Comparison of ENCODE assay signal across 8 mouse cellular contexts in genomic region chrX:140542938-140543673, GRCm38 (mm10). TPM values are rescaled to one million over a fixed set of nuclear protein-coding genes. Genes with fewer than 3 reads are reported as not detected.
DNase-seq lines count a peak whose midpoint lies in the region; ATAC-seq and TF ChIP-seq lines count a peak whose summit lies in the region.

No protein-coding gene starts in this region.

- 22% methylated on average over 18 of the region's 18 CpGs for WGBS in heart, embryonic 11.5 days (ENCODE audit: insufficient replicate concordance)
- 35% methylated on average over 18 of the region's 18 CpGs for WGBS in kidney, embryonic 16.5 days
- 3% methylated on average over 18 of the region's 18 CpGs for whole genome bisulfite sequencing in liver, adult 2 months

- peak overlapping the region; percentile 70 for H3K4me2 ChIP-seq in heart, embryonic 11.5 days
- H3K4me2 ChIP-seq in kidney, embryonic 16.5 days (replicated peaks; ENCODE audit: low read depth, low read length), result peak overlapping the region; percentile 63

- peaks cover 7% of the 10 kb centered on the region; the same call in 1 of the 2 replicates for H3K4me1 ChIP-seq in heart, embryonic 11.5 days (ENCODE audit: control insufficient read depth, insufficient read depth, low read length)
- peaks cover 9% of the 10 kb centered on the region; the same call in 1 of the 2 replicates for H3K4me1 ChIP-seq in kidney, embryonic 16.5 days (ENCODE audit: insufficient read depth, low read length)
- H3K4me1 ChIP-seq in liver, adult 2 months (ENCODE audit: control insufficient read depth, insufficient read depth, low read length), result peaks cover 14% of the 10 kb centered on the region

- peaks cover 19% of the 10 kb centered on the region for H3K79me2 ChIP-seq in C2C12 (ENCODE audit: control insufficient read depth, insufficient read depth)
- peaks cover 9% of the 10 kb centered on the region; the same call in 1 of the 2 replicates for H3K79me2 ChIP-seq in liver, adult 2 months (ENCODE audit: control insufficient read depth, insufficient read depth, low read length)

- ATAC-seq in erythroblast, adult 5-6 weeks (replicated peaks; ENCODE audit: low FRiP score, poor library complexity, severe bottlenecking), result peak; percentile 95
- peak; percentile 84 for ATAC-seq in heart, embryonic 11.5 days (replicated peaks; ENCODE audit: insufficient number of reproducible peaks, low FRiP score, low TSS enrichment)
- peak; percentile 92 for ATAC-seq in kidney, embryonic 16.5 days (ENCODE audit: low FRiP score, low TSS enrichment)
- peak; percentile 87 for ATAC-seq in monocyte, adult 5-6 weeks (replicated peaks; ENCODE audit: insufficient number of reproducible peaks, low FRiP score, low TSS enrichment, poor library complexity, severe bottlenecking)

- peak overlapping the region; percentile 74 for H3ac ChIP-seq in C2C12 (ENCODE audit: control insufficient read depth, insufficient read length, low read depth)

- peaks cover 7% of the 10 kb centered on the region for H3K36me3 ChIP-seq in C2C12 (ENCODE audit: control insufficient read depth, insufficient read depth)
- H3K36me3 ChIP-seq in heart, embryonic 11.5 days (ENCODE audit: control insufficient read depth, insufficient read depth, low read length), result no peaks in the 10 kb centered on the region
- no peaks in the 10 kb centered on the region for H3K36me3 ChIP-seq in kidney, embryonic 16.5 days (ENCODE audit: insufficient read depth, low read length)
- peaks cover 13% of the 10 kb centered on the region for H3K36me3 ChIP-seq in liver, adult 2 months (ENCODE audit: control insufficient read depth, insufficient read depth, low read length)
- peaks cover 8% of the 10 kb centered on the region; the same call in 1 of the 2 replicates for H3K36me3 ChIP-seq in splenic B cell, adult 2 months (ENCODE audit: control insufficient read depth, insufficient read depth, low read length, poor library complexity, severe bottlenecking)

- TF ChIP-seq CTCF in C2C12 (IDR thresholded peaks at IDR 0.05; ENCODE audit: control insufficient read depth, insufficient read depth, insufficient read length), result no peak
- no peak for TF ChIP-seq CTCF in brain, embryonic 14.5 days (IDR thresholded peaks at IDR 0.05; ENCODE audit: borderline replicate concordance, extremely low read depth, insufficient read depth, insufficient read length)
- peak; percentile 30 for TF ChIP-seq CTCF in liver, adult 2 months (IDR thresholded peaks at IDR 0.05; ENCODE audit: low read depth, low read length)

- no peak for TF ChIP-seq POLR2A in brain, embryonic 14.5 days (IDR thresholded peaks at IDR 0.05; ENCODE audit: borderline replicate concordance, extremely low read depth, insufficient read depth, insufficient read length, poor library complexity, severe bottlenecking)
- TF ChIP-seq POLR2A in liver, adult 2 months (IDR thresholded peaks at IDR 0.05; ENCODE audit: extremely low read depth, insufficient read depth, low read length), result peak; percentile 91

- no peaks in the 10 kb centered on the region for H3K79me3 ChIP-seq in C2C12 (ENCODE audit: low read depth)

- no peaks in the 10 kb centered on the region for H3K9me3 ChIP-seq in heart, embryonic 11.5 days (replicated peaks; ENCODE audit: control insufficient read depth, low read length)
- no peaks in the 10 kb centered on the region for H3K9me3 ChIP-seq in kidney, embryonic 16.5 days (ENCODE audit: low read length)

- H3K27me3 ChIP-seq in C2C12 (ENCODE audit: control insufficient read depth, insufficient read depth, insufficient read length), result no peaks in the 10 kb centered on the region
- no peaks in the 10 kb centered on the region for H3K27me3 ChIP-seq in heart, embryonic 11.5 days (ENCODE audit: control insufficient read depth, insufficient read depth, low read length)
- peaks cover 19% of the 10 kb centered on the region; the same call in 1 of the 2 replicates for H3K27me3 ChIP-seq in kidney, embryonic 16.5 days (ENCODE audit: insufficient read depth, low read length)
- H3K27me3 ChIP-seq in liver, adult 2 months (ENCODE audit: control insufficient read depth, insufficient read depth, low read length), result no peaks in the 10 kb centered on the region
- H3K27me3 ChIP-seq in splenic B cell, adult 2 months (ENCODE audit: control insufficient read depth, insufficient read depth, low read length, poor library complexity, severe bottlenecking), result no peaks in the 10 kb centered on the region

- H3K4me3 ChIP-seq in C2C12 (ENCODE audit: insufficient read depth, poor library complexity, severe bottlenecking), result peak overlapping the region; percentile 38
- H3K4me3 ChIP-seq in heart, embryonic 11.5 days (ENCODE audit: low read depth, low read length), result peak overlapping the region; percentile 60
- H3K4me3 ChIP-seq in kidney, embryonic 16.5 days (ENCODE audit: low read length), result peak overlapping the region; percentile 57
- H3K4me3 ChIP-seq in liver, adult 2 months (ENCODE audit: insufficient read depth, low read depth, low read length), result peak overlapping the region; percentile 90

- H3K27ac ChIP-seq in heart, embryonic 11.5 days (ENCODE audit: low read depth, low read length), result peak overlapping the region; percentile 89
- peak overlapping the region; percentile 89 for H3K27ac ChIP-seq in kidney, embryonic 16.5 days (ENCODE audit: low read length)
- peak overlapping the region; percentile 99 for H3K27ac ChIP-seq in liver, adult 2 months (replicated peaks; ENCODE audit: insufficient read depth, low read depth, low read length)

- peak overlapping the region; percentile 77 for H3K9ac ChIP-seq in heart, embryonic 11.5 days (ENCODE audit: low read depth, low read length)
- H3K9ac ChIP-seq in kidney, embryonic 16.5 days (replicated peaks; ENCODE audit: low read length), result peak overlapping the region; percentile 77
- H3K9ac ChIP-seq in liver, adult 2 months (ENCODE audit: low read depth, low read length), result peak overlapping the region; percentile 94

- DNase-seq in brain, embryonic 14.5 days (ENCODE audit: low read depth), result peak; percentile 80
- DNase-seq in liver, adult 2 months (ENCODE audit: extremely low read depth, low read depth, low spot score), result peak; percentile 98
- peak; percentile 95 for DNase-seq in splenic B cell, adult 2 months (ENCODE audit: low read depth, low spot score)

TF ChIP-seq in C2C12, 6 proteins besides CTCF, POLR2A, EP300 and RAD21:
- TF ChIP-seq MAX (IDR thresholded peaks at IDR 0.05), result no peak
- TF ChIP-seq USF1 (IDR thresholded peaks at IDR 0.05; ENCODE audit: low read depth), result peak; percentile 76

RNA-seq across cellular contexts. Expression of gene Tsc22d3, which starts 57.4 kb away (rescaled TPM):
- polyA plus RNA-seq in C2C12 (2012; fragmentation: generic; extraction: Trizol), result 14.5 TPM
- 44.5 and 51.3 TPM in 2 replicates for polyA plus RNA-seq in brain, embryonic 14.5 days (2012; rRNA removed)
- 12.7 and 16.1 TPM in 2 replicates for total RNA-seq in erythroblast, adult 5-6 weeks (2015; ENCODE audit: low replicate concordance)
- total RNA-seq in erythroblast, adult 5-6 weeks (2017; ENCODE audit: low replicate concordance), result 12.3 and 14.6 TPM in 2 replicates
- 184 and 203 TPM in 2 replicates for polyA plus RNA-seq in heart, embryonic 11.5 days (2014; fragmentation: Nextera tagmentation; extraction: Ambion mirVana)
- polyA plus RNA-seq in kidney, embryonic 16.5 days (2015; fragmentation: Nextera tagmentation; extraction: Ambion mirVana), result 110 and 123 TPM in 2 replicates
- 158 and 194 TPM in 2 replicates for total RNA-seq in liver, adult 2 months (2014; rRNA removed)
- 56.1 and 103 TPM in 2 replicates for polyA plus RNA-seq in liver, adult 2 months (2012; rRNA removed)
- 306 to 448 TPM (median 317 TPM) in 3 replicates for total RNA-seq in monocyte, adult 5-6 weeks (2017)

Comparison
In these comparisons a context has a peak if more than half of its experiments do, and no peak if none do; other contexts are left out.
1. Peak in every context shown above with its lines: DNase-seq, ATAC-seq, H3K4me3 ChIP-seq and H3K27ac ChIP-seq.
2. H3K4me3 ChIP-seq: peak in every context shown above with its lines; median percentile 90 in liver, adult 2 months; 60 in heart, embryonic 11.5 days; 57 in kidney, embryonic 16.5 days; 38 in C2C12.